Mouse (Mus musculus): Measurements from ENCODE around the gene Fstl1. TPM values are rescaled to one million over a fixed set of nuclear protein-coding genes. Genes with fewer than 3 reads are reported as not detected.

Gene Fstl1
- total RNA-seq, 1 experiment from 2014 or later, result 8.1 TPM

GRCm38 (mm10) chr16:37779651-37780280, 3.1 kb downstream of the Fstl1 start:
- no peak for ATAC-seq (replicated peaks in 1 of 2; ENCODE audit: insufficient read depth in 1 of 2, low FRiP score in 2 of 2, low TSS enrichment in 1 of 2, low read depth in 1 of 2, poor library complexity in 2 of 2, severe bottlenecking in 2 of 2)

DNA sequence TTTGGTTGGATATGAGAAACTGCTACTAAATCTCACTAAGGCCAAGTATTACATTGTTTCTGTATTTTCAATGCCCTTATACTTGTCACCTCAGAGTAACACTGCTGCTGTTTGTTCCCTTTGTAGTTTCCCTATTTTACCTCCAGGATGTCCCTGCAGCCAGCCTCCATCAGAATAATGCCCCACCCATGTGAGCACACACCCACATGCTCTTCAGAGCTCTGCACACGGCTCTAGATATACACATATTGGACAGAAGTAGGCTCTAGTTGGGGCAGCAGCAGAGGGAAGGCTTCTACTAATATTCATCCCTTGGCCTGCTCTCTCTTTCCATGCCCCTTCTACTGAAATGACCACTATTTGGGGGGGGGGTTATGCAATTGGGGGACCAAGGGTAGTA, 3.7 kb downstream of the Fstl1 start:
- no peak for ATAC-seq (replicated peaks in 1 of 2; ENCODE audit: insufficient read depth in 1 of 2, low FRiP score in 2 of 2, low TSS enrichment in 1 of 2, low read depth in 1 of 2, poor library complexity in 2 of 2, severe bottlenecking in 2 of 2)

DNA sequence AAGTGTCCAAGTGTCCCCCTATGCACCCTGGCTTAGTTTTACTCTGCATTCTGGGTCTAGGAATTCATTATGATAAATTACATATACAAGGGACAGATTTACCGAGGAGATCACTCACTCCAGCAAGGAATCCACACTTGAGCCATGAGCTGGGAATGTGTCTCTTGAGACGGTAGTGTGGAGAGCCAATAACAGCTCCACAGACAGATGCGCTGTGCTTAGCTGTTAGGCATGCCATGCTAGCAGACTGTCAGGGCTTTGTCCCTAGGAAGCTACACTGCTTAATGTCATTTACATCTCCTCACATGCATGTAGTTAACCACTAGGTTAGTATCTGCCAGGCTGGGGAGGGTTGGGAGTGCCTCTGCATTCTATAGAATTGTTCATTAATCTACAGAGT, 4.2 kb downstream of the Fstl1 start:
- ATAC-seq (replicated peaks in 1 of 2; ENCODE audit: insufficient read depth in 1 of 2, low FRiP score in 2 of 2, low TSS enrichment in 1 of 2, low read depth in 1 of 2, poor library complexity in 2 of 2, severe bottlenecking in 2 of 2), result no peak

- no peak for ATAC-seq (replicated peaks in 1 of 2; ENCODE audit: insufficient read depth in 1 of 2, low FRiP score in 2 of 2, low TSS enrichment in 1 of 2, low read depth in 1 of 2, poor library complexity in 2 of 2, severe bottlenecking in 2 of 2)
These were observed 7.9 kb downstream of the Fstl1 start for GRCm38 (mm10) chr16:37784526-37784925.

DNA sequence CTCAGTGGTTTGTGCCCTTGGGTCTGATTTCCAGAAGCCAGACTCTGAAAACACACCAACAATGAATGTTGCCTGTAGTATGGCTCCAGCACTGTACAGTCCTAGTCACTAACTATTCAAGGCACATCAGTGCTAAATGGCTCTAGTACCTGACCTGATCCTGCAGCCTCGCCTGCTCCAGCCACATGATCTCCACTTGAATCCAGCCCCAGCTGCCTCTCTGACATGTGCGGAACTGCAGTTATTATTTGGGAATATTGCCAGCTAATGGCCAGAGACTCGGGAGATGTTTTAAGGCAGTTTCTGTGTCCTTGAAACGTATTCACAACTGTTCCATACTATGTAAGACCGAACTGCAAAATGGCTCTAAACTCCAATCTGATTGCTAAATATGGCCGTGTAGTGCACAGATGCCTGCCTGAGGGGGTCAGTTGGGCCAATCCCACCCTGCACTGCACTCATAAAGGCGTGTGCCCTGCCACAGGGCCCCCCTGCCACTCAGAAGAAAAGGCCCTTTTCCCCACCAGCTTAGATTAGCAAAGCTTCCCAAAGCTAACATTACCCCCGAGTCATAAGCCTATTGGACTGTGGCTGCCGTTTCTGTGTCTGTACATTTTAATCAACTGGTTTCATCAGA, 11.0 kb downstream of the Fstl1 start:
- ATAC-seq (replicated peaks in 1 of 2; ENCODE audit: insufficient read depth in 1 of 2, low FRiP score in 2 of 2, low TSS enrichment in 1 of 2, low read depth in 1 of 2, poor library complexity in 2 of 2, severe bottlenecking in 2 of 2), result no peak

DNA sequence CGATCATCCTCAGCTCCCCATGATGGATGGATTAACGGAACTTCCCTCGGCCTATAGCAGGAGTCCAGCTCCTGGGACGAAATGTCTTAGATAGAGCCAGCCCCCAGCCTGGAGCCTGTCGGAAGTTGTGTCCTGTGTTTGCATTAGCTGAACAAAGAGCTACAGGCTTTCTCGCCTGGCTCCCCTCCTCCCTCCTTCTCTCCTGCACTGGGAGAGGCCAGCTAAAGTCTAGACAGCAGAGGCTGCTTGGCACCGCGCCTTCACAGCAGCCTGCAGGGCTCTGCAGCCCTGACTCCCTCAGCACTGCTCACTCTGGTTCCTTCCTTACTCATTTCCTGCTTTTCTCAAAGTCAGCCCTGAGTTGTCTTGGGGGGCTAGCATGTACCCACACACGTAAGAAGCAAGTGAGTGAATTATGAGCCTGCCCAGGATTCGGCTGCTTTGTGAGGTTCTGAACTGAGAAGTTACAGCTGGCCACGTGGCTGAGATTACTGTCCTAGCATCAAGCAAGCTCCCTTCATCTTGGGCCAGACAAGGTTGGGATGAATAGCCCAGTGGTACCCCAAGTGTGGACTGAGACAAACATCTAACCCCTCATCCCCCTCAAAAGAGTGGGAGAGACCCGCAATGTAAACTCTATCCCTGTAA, 11.8 kb downstream of the Fstl1 start:
- peak; percentile 79 to 85 for ATAC-seq (replicated peaks in 1 of 2; ENCODE audit: insufficient read depth in 1 of 2, low FRiP score in 2 of 2, low TSS enrichment in 1 of 2, low read depth in 1 of 2, poor library complexity in 2 of 2, severe bottlenecking in 2 of 2)

GRCm38 (mm10) chr16:37789015-37789381, 12.3 kb downstream of the Fstl1 start:
- ATAC-seq (replicated peaks in 1 of 2; ENCODE audit: insufficient read depth in 1 of 2, low FRiP score in 2 of 2, low TSS enrichment in 1 of 2, low read depth in 1 of 2, poor library complexity in 2 of 2, severe bottlenecking in 2 of 2), result no peak

DNA sequence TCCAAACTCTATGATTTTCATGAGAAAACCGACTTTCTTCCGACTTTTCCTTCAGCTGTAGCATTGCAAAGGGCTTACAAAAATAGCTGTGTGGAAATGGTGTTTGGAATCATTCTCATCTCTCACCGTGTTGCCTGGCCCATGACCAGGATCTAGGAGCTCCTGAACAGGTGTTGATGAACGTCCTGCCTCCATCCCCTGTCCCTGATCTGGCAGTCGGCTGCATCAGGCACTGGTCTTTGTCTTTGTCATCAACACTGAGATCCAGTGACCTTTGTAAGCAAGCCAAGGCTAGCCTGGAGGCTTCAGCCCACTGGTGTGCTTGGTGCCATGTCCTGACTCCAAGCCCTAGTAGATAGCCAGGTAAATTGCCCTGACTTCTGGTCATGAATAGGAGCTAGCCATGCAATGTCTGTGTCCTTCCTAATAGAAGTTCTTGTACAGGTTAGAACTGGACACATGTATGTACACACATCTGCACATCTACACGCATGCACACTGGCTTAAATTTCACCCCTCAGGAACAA, 12.8 kb downstream of the Fstl1 start:
- no peak for ATAC-seq (replicated peaks in 1 of 2; ENCODE audit: insufficient read depth in 1 of 2, low FRiP score in 2 of 2, low TSS enrichment in 1 of 2, low read depth in 1 of 2, poor library complexity in 2 of 2, severe bottlenecking in 2 of 2)

- ATAC-seq (replicated peaks in 1 of 2; ENCODE audit: insufficient read depth in 1 of 2, low FRiP score in 2 of 2, low TSS enrichment in 1 of 2, low read depth in 1 of 2, poor library complexity in 2 of 2, severe bottlenecking in 2 of 2), result no peak
These were observed 13.5 kb downstream of the Fstl1 start for GRCm38 (mm10) chr16:37790008-37790780.

DNA sequence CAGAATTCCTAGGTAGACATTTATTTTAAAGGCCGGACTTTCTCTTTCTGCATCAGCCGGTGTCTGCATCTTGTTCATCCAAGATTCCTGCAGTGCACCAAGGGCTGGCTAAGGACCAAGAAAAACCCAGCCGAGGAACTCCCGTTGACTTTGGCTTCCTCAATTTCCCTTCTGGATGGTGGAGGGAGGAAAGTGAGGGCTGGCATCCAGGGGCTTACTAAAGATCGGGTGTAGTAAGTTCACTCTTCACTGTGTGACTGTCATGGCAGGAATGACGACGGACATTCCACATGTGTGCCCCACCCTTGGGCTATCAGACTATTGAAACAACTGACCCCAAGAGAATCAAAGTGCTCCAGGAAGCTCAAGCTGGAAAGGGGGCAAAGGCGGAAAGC, 14.1 kb downstream of the Fstl1 start:
- ATAC-seq (replicated peaks in 1 of 2; ENCODE audit: insufficient read depth in 1 of 2, low FRiP score in 2 of 2, low TSS enrichment in 1 of 2, low read depth in 1 of 2, poor library complexity in 2 of 2, severe bottlenecking in 2 of 2), result no peak

- no peak for ATAC-seq (replicated peaks in 1 of 2; ENCODE audit: insufficient read depth in 1 of 2, low FRiP score in 2 of 2, low TSS enrichment in 1 of 2, low read depth in 1 of 2, poor library complexity in 2 of 2, severe bottlenecking in 2 of 2)
These were observed 19.0 kb downstream of the Fstl1 start for GRCm38 (mm10) chr16:37795651-37796150.

DNA sequence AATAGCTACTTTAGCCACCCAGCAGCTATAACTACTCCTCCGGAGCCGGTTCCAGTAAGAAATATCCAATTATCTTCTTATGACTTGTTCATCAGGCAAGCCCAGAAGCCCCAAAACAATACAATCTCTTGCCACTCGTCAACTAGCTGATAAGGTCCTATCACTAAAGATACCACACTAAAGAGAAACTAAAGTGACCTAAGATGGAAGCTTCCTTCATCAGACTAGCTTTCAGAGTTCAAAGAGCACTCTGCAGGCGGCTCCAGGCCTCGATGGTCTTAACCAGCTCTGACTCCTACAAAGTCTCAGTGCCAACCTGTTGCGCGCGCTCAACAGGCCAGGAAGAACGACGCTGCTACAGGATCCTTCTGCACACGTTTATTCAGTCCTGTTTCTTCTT, 19.6 kb downstream of the Fstl1 start:
- ATAC-seq (replicated peaks in 1 of 2; ENCODE audit: insufficient read depth in 1 of 2, low FRiP score in 2 of 2, low TSS enrichment in 1 of 2, low read depth in 1 of 2, poor library complexity in 2 of 2, severe bottlenecking in 2 of 2), result no peak

GRCm38 (mm10) chr16:37801097-37801496, 24.4 kb downstream of the Fstl1 start:
- ATAC-seq (replicated peaks in 1 of 2; ENCODE audit: insufficient read depth in 1 of 2, low FRiP score in 2 of 2, low TSS enrichment in 1 of 2, low read depth in 1 of 2, poor library complexity in 2 of 2, severe bottlenecking in 2 of 2), result peak; percentile 78 to 88

DNA sequence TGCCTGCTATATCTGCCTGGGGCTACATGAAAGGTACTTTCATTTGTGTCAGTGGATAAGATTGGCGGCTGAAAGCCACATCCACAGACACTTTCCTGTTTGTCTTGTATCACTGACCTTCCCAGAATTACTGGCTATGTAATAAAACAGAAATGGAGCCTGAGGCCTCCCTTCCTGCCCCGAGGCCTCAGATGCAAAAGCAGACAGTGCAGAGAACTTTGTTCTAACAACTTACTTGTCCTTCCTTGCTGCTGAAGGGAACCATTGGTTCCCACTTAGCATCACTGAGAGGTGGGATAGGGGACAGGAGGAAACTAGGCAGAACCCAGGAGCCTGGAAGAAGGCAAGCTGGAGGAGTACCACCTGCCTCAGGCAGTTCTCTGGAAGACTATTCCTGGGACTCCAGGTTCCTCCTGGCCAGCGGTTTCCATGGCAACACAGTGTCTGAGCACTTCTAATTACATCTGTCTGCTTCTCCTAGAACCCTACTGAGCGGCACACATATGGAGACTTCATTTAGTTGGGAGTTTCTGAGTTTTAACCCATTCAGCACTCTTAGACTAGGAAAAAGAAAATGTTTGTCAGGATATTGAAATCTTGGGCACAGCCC, 26.1 kb downstream of the Fstl1 start:
- ATAC-seq (replicated peaks in 1 of 2; ENCODE audit: insufficient read depth in 1 of 2, low FRiP score in 2 of 2, low TSS enrichment in 1 of 2, low read depth in 1 of 2, poor library complexity in 2 of 2, severe bottlenecking in 2 of 2), result no peak

- ATAC-seq (replicated peaks in 1 of 2; ENCODE audit: insufficient read depth in 1 of 2, low FRiP score in 2 of 2, low TSS enrichment in 1 of 2, low read depth in 1 of 2, poor library complexity in 2 of 2, severe bottlenecking in 2 of 2), result no peak
These were observed 26.8 kb downstream of the Fstl1 start for GRCm38 (mm10) chr16:37803387-37803950.

- ATAC-seq (replicated peaks in 1 of 2; ENCODE audit: insufficient read depth in 1 of 2, low FRiP score in 2 of 2, low TSS enrichment in 1 of 2, low read depth in 1 of 2, poor library complexity in 2 of 2, severe bottlenecking in 2 of 2), result no peak
These were observed 29.2 kb downstream of the Fstl1 start for GRCm38 (mm10) chr16:37805746-37806495.
